Mouse (Mus musculus): Measurements from ENCODE around the gene Rpl38. TPM values are rescaled to one million over a fixed set of nuclear protein-coding genes. Genes with fewer than 3 reads are reported as not detected.
"Not testable (repeated sequence)": the region's sequence is repeated elsewhere in the genome, so short reads cannot be mapped to it uniquely, and the experiment has no call there.

The Rpl38 gene
- total RNA-seq, 4 experiments from 2014 or later: 690 to 1,011 (median 866) TPM

DNA sequence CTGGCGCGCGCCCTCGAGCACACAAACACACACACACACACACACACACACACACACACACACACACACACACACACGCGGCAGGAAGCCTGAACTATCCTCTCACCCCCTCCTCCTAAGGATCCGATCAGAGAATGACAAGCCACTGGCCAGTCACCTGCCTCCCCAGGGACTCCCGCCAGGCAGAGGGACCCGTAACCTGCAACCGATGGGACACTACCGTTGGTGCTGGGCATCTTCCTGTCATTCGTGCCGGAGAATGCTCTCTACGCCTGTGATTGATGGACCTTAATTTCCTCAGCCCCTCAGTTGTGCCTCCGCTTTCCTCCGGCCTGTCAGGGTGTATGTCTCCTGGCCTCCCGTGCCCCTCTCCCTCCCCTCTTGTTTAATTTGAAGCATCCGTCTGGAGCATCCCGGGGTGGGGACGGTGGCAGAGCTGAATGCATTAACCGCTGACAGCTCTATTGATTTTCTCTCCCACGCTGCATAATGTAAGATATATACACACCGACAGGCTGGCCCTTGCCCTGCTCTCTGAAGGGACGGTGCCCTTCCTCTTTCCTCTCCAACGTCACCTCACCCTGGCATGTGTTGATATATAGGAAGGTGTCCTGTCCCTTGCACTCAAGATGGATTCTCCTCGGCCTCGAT, 11.2 kb upstream of the Rpl38 start:
- no peak for DNase-seq (ENCODE audit: low spot score in 2 of 2)

DNA sequence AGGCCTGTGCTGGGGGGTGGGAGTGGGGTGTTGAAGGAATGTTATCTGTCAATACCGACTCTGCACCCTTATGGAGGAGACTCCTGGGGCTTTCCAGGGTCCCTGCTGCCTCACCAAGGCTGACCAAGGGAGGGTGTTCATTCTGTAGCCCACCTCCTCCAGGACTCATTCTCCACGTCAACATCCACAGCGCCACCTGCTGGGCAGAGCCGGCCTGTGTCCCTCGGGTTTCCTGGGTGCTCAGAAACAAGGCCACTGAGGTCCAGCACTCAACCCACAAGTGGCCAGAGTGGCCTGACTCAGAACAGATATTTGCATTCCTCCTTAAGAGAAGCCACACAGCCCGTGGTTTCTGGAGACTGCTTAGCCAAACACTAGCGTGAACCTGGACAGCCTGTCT, 10.6 kb upstream of the Rpl38 start:
- peak in 1 of 2 experiments; percentile 74 for DNase-seq (ENCODE audit: low spot score in 2 of 2)

DNA sequence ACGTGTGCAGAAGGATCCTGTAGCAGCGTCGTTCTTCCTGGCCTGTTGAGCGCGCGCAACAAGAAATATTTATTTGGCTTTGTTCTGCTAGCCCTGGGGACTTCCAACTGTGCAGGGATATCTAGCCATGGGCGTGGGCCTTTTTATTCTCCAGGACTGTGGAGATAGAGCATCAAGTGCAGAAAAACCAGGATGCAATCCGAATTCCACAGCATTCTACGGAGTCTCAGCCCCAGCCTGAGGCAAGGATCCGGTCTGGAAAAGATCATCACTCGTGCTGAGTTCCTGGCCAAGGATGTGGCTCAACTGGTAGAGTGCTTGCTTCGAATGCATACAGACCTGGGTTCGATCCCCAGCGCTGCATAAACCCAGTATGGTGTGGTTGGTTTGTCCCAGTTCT, 6.2 kb upstream of the Rpl38 start:
- no peak for DNase-seq (ENCODE audit: low spot score in 2 of 2)

- DNase-seq (ENCODE audit: low spot score in 2 of 2): peak in 1 of 2 experiments; percentile 66
Measured at GRCm38 (mm10) chr11:114662746-114663362, 5.5 kb upstream of the Rpl38 start.

DNA sequence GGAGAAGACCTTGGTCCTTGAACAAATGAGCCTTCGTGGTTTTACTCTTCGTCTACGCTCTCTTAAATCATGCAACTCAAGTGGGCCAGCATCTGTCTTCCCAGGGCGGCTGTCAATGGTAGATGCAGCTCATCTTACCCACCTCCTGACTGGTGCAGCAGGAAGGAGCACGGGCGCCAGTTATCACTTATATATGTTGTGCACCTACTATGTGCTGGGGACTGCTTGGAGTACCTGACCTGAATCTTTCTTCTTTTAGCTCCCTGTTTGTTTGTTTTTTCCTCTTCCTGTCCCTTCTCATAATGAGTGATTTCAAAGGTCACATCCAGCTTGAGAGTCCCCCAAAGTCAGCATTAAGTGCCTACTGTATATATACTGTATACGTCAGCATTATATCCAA, 4.2 kb upstream of the Rpl38 start:
- DNase-seq (ENCODE audit: low spot score in 2 of 2): no peak

DNA sequence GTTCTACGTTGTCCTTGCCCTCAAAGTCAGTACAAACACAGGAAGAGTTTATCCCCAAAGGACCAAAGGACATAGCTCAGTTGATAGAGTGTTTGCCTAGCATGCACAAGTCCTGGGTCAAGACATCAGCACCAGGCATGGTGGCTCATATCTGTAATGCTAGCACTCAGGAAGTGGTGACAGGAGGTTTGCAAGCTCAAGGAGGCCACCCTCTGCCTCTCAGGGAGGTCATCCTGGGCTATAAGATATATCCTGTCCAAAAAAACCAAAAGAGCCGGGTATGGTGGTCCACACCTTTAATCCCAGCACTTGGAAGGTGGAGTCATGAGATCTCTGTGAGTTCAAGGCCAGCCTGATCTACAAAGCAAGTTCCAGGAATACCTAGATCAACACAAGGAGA, 2.9 kb upstream of the Rpl38 start:
- no peak for DNase-seq (ENCODE audit: low spot score in 2 of 2)

DNA sequence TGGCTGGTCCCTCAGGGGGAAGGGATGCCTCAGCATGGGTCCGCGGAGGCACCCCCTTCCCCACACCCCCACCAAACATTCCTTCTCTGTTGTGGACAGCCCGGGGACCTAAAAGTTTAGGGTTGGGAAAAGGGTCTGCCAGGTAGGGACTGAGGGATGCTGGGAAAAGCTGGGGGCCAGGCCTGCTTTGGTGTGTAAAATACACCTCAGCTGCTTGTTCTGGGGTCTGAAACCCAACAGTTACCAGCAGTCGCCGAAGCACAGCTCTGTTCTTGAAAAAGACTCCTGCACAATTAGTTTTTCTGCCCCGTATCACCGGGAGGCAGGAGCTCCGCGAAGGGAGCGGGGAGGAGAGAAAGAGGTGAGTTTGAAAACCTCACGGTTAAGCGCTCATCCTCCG, 1.5 kb upstream of the Rpl38 start:
- no peak for DNase-seq (ENCODE audit: low spot score in 2 of 2)

DNA sequence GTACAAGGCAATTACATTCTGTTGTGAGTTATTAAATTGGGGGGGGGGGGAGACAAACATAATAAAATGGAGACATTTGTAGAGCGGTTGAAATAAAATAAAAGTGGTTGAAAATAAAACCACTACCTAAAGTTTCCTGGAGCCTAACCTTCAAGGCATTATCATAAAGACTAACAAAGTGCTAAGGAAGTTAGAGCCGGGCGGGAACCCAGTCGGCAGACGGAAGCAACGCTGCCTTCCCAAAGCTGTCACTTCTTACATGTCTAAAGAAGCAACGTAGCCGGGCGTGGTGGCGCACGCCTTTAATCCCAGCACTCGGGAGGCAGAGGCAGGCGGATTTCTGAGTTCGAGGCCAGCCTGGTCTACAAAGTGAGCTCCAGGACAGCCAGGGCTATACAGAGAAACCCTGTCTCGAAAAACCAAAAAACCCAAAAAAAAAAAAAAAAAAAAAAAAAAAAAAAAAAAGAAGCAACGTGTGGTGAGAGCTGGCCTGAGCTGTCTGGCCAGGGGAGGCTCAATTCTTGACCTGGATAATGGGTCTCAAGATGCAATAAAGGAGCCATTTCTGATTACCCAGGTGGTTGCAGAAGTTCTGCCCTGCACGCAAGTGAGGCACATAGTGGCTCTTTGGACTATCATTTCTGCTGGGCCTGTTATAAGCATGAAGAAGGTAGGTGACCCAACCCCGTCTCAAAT, 940 bp upstream of the Rpl38 start:
- DNase-seq (ENCODE audit: low spot score in 2 of 2): no peak

GRCm38 (mm10) chr11:114667932-114668285, 415 bp upstream of the Rpl38 start:
- not testable (repeated sequence) for DNase-seq (ENCODE audit: low spot score in 2 of 2)

GRCm38 (mm10) chr11:114668741-114669623, 658 bp downstream of the Rpl38 start:
- peak; percentile 75 to 78 for DNase-seq (ENCODE audit: low spot score in 2 of 2)

GRCm38 (mm10) chr11:114669651-114670168, 1.4 kb downstream of the Rpl38 start:
- DNase-seq (ENCODE audit: low spot score in 2 of 2): no peak

- no peak for DNase-seq (ENCODE audit: low spot score in 2 of 2)
Measured at GRCm38 (mm10) chr11:114671147-114671546, 2.8 kb downstream of the Rpl38 start.

- DNase-seq (ENCODE audit: low spot score in 2 of 2): no peak
Measured at GRCm38 (mm10) chr11:114672794-114673718, 4.7 kb downstream of the Rpl38 start.

- DNase-seq (ENCODE audit: low spot score in 2 of 2): no peak
Measured at GRCm38 (mm10) chr11:114673719-114674050, 5.4 kb downstream of the Rpl38 start.

DNA sequence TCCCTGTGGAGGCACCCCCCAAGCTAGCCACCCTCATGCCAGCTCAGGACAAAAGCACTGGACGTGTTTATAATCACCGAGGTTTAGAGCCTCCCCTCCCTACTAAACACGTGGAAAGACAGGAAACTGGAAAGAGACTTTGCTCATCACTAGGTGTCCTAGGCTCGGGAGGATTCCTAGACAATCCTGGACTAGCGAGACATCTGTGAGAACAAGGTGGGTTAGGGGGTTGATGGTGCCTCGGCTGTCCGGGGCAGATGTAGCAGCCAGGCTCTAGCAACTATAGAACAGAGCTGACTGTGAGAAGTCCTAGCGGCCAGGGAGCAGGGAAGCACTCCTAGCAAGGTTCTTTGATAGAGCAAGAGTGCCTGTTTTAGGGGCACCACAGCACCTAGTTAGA, 5.9 kb downstream of the Rpl38 start:
- DNase-seq (ENCODE audit: low spot score in 2 of 2): no peak

GRCm38 (mm10) chr11:114674796-114675195, 6.5 kb downstream of the Rpl38 start:
- not testable (repeated sequence) for DNase-seq (ENCODE audit: low spot score in 2 of 2)

DNA sequence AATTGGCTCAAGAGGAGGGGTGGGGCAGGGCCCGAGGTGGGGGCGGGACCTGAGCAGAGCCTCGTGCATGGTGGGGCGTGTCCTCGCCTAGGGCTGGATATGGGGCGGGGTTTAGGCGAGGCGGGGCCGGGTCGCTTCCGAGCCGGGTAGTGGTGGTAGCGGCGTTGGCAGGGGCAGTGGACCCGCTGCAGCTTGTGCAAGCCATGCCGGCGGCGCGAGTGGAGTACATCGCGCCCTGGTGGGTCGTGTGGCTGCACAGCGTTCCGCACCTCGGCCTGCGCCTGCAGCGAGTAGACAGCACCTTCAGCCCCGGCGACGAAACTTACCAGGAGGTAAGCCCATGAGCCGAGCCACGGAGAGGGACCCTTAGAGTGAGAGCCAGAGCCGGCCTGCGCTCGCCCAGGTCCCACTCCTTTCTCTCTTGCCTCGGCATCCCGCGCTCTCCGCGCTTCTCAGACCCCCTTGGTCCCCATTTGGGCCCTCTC, 7.1 kb downstream of the Rpl38 start, which contains the start of gene Ttyh2:
Gene Ttyh2 (plus strand): TSS at position 91 of the 485 bp plus-strand sequence.
- DNase-seq (ENCODE audit: low spot score in 2 of 2): peak in 1 of 2 experiments; percentile 64

GRCm38 (mm10) chr11:114675826-114676401, 7.6 kb downstream of the Rpl38 start:
- DNase-seq (ENCODE audit: low spot score in 2 of 2): no peak

- no peak for DNase-seq (ENCODE audit: low spot score in 2 of 2)
Measured at GRCm38 (mm10) chr11:114676431-114676830, 8.1 kb downstream of the Rpl38 start.
